Mouse (Mus musculus) liver, embryonic 12.5 days (tissue): Measurements from ENCODE around the gene Nkx2-4. TPM values are rescaled to one million over a fixed set of nuclear protein-coding genes. Genes with fewer than 3 reads are reported as not detected.

Source experiments
- ATAC-seq: fragments of 200-750 bp; cut with Nextera tagmentation; 2 replicates; pipeline ENCODE4 v1.8.0; 2017; ENCODE audit warnings: moderate number of reproducible peaks, mild to moderate bottlenecking, moderate library complexity
- H3K27ac ChIP-seq: fragments of 300-500 bp; sonication (generic); 2 replicates; pipeline ENCODE4 v1.5.1; 2016; ENCODE audit warnings: mild to moderate bottlenecking
- H3K27me3 ChIP-seq: fragments of 300-500 bp; sonication (generic); replicated peaks from 2 replicates; pipeline ENCODE4 v1.6.1; 2016; ENCODE audit warnings: mild to moderate bottlenecking, moderate library complexity
- H3K36me3 ChIP-seq: fragments of 300-500 bp; sonication (generic); 2 replicates; pipeline ENCODE4 v1.6.1; 2016; ENCODE audit warnings: mild to moderate bottlenecking, moderate library complexity
- H3K4me1 ChIP-seq: fragments of 300-500 bp; sonication (generic); 2 replicates; pipeline ENCODE4 v1.6.1; 2016
- H3K4me2 ChIP-seq: fragments of 300-500 bp; sonication (generic); 2 replicates; pipeline ENCODE4 v1.6.1; 2016; ENCODE audit warnings: mild to moderate bottlenecking, moderate library complexity
- H3K4me3 ChIP-seq: fragments of 300-500 bp; sonication (generic); 2 replicates; pipeline ENCODE4 v1.5.1; 2016; ENCODE audit warnings: mild to moderate bottlenecking, moderate library complexity
- H3K9ac ChIP-seq: fragments of 300-500 bp; sonication (generic); 2 replicates; pipeline ENCODE4 v1.6.1; 2016; ENCODE audit warnings: mild to moderate bottlenecking, moderate library complexity
- H3K9me3 ChIP-seq: fragments of 300-500 bp; sonication (generic); replicated peaks from 2 replicates; pipeline ENCODE4 v1.6.1; 2016; ENCODE audit warnings: mild to moderate bottlenecking, moderate library complexity
- WGBS: fragments of 180-500 bp; shearing (Covaris S2); methylation state at CpG from one replicate; pipeline ENCODE4 v1.1.7; 2016; ENCODE audit not compliant: insufficient replicate concordance; 5-methylcytosine and 5-hydroxymethylcytosine counted together
- polyA plus RNA-seq: library from polyadenylated mRNA; unstranded; fragments of >200 nt; fragmentation: Nextera tagmentation; extraction: Ambion mirVana; gene quantifications from 2 replicates; pipeline ENCODE4 v1.2.1, GENCODE M21; 2016

Gene Nkx2-4
- polyA plus RNA-seq, 1 experiment from 2014 or later, result not detected

DNA sequence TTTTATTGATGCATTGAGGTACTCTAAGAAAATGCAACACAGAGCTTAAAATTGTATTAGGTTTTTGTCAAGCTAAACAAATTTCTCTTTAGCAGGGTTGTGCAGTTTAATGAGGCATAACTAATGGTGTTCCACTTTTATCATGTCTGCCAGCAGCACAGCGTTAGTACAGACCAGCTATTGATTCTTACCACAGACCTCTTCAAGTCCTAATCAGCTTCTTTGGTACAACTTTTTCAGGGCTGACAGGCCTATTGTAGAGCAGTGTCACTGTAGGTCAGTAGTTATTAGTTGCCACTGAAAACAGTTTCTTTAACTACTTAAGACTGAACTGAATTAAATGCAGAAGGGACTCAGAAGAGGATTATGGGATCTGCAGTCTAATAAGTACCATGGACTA, 16.2 kb downstream of the Nkx2-4 start:
- Histone ChIP-seq H3K27me3 (no peaks in the 10 kb centered on the region), H3K4me2 (no peak overlapping the region), H3K9me3 (no peaks in the 10 kb centered on the region), H3K36me3 (peaks cover 52% of the 10 kb centered on the region), H3K4me1 (peaks cover 16% of the 10 kb centered on the region), H3K4me3 (no peak overlapping the region), H3K9ac (no peak overlapping the region), H3K27ac (no peak overlapping the region)
- no peak for ATAC-seq
- WGBS, result 67% methylated on average over 1 of the region's 1 CpGs

DNA sequence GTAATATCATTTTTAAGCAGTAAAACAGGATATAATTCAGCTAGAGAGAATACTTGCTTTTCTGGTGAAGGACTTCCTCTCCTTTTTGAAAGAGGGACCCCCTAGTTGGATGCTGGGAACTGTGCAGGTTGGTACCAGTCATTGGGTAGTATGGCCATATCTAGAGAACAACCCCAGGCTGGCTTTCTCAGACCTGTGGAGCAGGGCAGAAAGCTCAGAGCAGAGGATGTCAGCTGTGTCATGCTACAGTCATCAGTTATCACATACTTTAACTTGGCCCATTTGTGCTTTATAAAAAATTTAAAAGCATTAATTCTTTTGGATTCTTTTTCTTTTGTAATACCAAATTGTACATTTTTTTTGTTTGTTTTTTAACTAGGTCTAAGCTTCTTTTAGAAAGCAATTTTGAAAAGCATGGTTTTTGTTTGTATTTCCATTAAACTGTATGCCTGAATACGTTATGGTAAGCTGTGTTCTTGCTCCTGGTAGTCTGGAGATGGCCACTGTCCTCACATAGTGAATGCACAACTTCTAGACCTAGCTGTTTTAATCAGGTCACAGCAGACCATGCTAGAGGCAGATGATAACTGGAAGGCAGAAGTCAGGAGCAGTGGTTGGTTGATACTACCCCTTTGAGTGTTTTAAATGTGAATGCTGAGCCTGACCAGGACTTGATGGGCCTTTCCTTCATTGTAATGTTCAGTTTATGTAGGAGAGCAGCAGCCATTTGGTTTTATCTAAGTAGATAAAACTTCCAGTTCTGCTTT, 17.6 kb downstream of the Nkx2-4 start:
- Histone ChIP-seq H3K27me3 (no peaks in the 10 kb centered on the region), H3K4me2 (no peak overlapping the region), H3K4me3 (no peak overlapping the region), H3K9me3 (no peaks in the 10 kb centered on the region), H3K27ac (no peak overlapping the region), H3K4me1 (peaks cover 16% of the 10 kb centered on the region), H3K9ac (no peak overlapping the region), H3K36me3 (peaks cover 49% of the 10 kb centered on the region)
- peak; percentile 87 for ATAC-seq
- 52% methylated on average over 1 of the region's 1 CpGs for WGBS

GRCm38 (mm10) chr2:147053229-147053892, 31.9 kb downstream of the Nkx2-4 start:
- Histone ChIP-seq H3K36me3 (peaks cover 65% of the 10 kb centered on the region), H3K4me2 (no peak overlapping the region), H3K9ac (no peak overlapping the region), H3K4me1 (no peaks in the 10 kb centered on the region), H3K27me3 (no peaks in the 10 kb centered on the region), H3K27ac (no peak overlapping the region), H3K9me3 (no peaks in the 10 kb centered on the region), H3K4me3 (no peak overlapping the region)
- ATAC-seq, result no peak
- 75% methylated on average over 2 of the region's 2 CpGs for WGBS

- Histone ChIP-seq H3K27me3 (no peaks in the 10 kb centered on the region), H3K4me1 (no peaks in the 10 kb centered on the region), H3K4me3 (no peak overlapping the region), H3K27ac (no peak overlapping the region), H3K4me2 (no peak overlapping the region), H3K9me3 (no peaks in the 10 kb centered on the region), H3K9ac (no peak overlapping the region), H3K36me3 (peaks cover 65% of the 10 kb centered on the region)
- no peak for ATAC-seq
- 85% methylated on average over 3 of the region's 3 CpGs for WGBS
Observed at GRCm38 (mm10) chr2:147047051-147047450, 38.2 kb downstream of the Nkx2-4 start.

- Histone ChIP-seq H3K9me3 (no peaks in the 10 kb centered on the region), H3K9ac (no peak overlapping the region), H3K27me3 (no peaks in the 10 kb centered on the region), H3K27ac (no peak overlapping the region), H3K36me3 (peaks cover 61% of the 10 kb centered on the region), H3K4me2 (no peak overlapping the region), H3K4me1 (no peaks in the 10 kb centered on the region), H3K4me3 (no peak overlapping the region)
- WGBS, result 85% methylated on average over 2 of the region's 2 CpGs
- no peak for ATAC-seq
Observed at GRCm38 (mm10) chr2:147035864-147036263, 49.4 kb downstream of the Nkx2-4 start.

Other genes starting within 250 kb of the Nkx2-4 start
- gene Kiz, start 229.6 kb downstream of the Nkx2-4 start, polyA plus RNA-seq, result 14.4 and 16.9 TPM in 2 replicates
- gene Xrn2, start 72.4 kb downstream of the Nkx2-4 start, polyA plus RNA-seq, result 52.0 and 52.9 TPM in 2 replicates
- gene Nkx2-2, start 108.8 kb upstream of the Nkx2-4 start, polyA plus RNA-seq, result not detected in 2 replicates